Mouse (Mus musculus): ENCODE measurements around the gene Olfr646. TPM values are rescaled to one million over a fixed set of nuclear protein-coding genes. Genes with fewer than 3 reads are reported as not detected.

The Olfr646 gene
- total RNA-seq (2021), result not detected
- long read RNA-seq, experiment 1, result 0 reads
- long read RNA-seq, experiment 2, result 0 reads

DNA sequence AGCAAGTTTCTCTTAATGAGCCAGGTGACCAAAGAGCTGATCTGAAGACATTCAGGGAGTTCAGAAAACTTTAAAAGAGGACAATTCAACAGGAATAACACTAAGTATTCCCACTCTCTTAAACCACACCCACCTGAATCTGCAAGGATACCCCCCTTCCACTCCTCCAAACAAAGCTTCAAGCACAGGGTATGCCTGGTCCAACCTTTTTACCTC lies at the start of gene Olfr646:
Olfr646 (plus strand) TSS at position 117 of the 216 bp plus-strand sequence.
- DNase-seq (ENCODE audit: low spot score in 2 of 2), result no peak

DNA sequence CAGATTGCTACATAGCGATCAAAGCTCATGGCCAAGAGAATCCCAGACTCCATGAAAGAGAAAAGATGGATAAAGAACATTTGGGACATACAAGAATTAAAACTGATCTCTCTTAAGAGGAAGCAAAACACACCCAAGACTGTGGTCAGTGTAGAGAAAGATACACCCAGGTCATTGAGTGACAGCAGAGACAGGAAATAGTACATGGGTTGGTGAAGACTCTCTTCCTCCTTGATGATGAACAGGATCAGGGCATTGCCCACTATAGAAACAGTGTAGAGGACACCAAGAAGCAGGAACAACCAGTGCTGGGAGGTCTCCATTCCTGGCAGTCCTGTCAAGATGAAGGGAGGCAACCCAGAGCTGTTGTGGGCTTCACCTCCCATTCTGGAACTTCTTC lies 45.5 kb upstream of the Olfr646 start:
- DNase-seq (ENCODE audit: low spot score in 2 of 2), result no peak

DNA sequence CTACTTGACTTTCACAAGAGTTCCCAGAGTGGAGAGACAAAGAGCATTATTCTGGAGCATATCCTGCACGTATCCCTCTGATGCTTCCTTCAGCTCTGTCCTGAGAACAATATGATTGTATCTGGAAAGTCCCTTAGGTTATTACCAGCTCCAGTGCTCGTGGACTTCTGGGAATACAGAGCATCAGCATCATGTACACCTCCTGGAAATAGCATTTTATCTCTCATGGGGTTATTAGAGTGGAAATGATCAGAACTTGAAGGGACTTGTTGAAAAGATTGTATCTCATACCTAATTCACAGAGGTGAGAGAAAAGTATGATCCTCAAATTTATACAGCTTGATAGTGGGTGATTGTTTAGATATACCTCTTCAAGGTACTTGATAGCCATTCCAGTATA lies 43.3 kb upstream of the Olfr646 start, which contains the start of gene 4930516K23Rik:
4930516K23Rik (minus strand) TSS at position 101 of the 400 bp plus-strand sequence.
- no peak for DNase-seq (ENCODE audit: low spot score in 2 of 2)

DNA sequence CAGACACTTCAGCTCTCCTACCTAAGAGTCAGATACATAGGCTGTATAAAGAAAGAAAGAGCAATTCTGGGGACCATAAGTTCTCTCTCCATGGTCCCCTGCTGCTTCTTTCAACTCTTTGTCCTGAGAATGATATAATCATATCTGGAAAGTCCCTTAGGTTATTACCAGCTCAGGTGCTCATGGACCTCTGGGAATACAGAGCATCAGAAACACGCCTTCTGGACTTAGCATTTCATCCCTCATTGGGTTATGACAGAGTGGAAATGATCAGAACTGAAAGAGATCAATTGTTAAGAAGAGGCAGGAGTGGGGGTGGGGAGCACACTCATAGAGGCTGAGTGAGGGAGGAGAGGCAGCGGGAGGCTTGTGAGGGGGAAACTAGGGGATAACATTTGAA lies 32.9 kb upstream of the Olfr646 start, which contains the start of gene Olfr644:
Olfr644 (minus strand) TSS at position 101 of the 400 bp plus-strand sequence.
- no peak for DNase-seq (ENCODE audit: low spot score in 2 of 2)

GRCm38 (mm10) chr7:104085365-104085764 lies 19.3 kb upstream of the Olfr646 start, which contains the start of gene Olfr645:
Olfr645 (minus strand) TSS chr7:104085465.
- DNase-seq (ENCODE audit: low spot score in 2 of 2), result no peak

GRCm38 (mm10) chr7:104103913-104104756 lies 538 bp upstream of the Olfr646 start:
- DNase-seq (ENCODE audit: low spot score in 2 of 2), result no peak

GRCm38 (mm10) chr7:104129726-104130125 lies 25.1 kb downstream of the Olfr646 start, which contains the start of gene Ubqln5:
Ubqln5 (minus strand) TSS chr7:104129826.
- DNase-seq (ENCODE audit: low spot score in 2 of 2), result no peak

GRCm38 (mm10) chr7:104137305-104137704 lies 32.6 kb downstream of the Olfr646 start, which contains the start of gene Olfr643:
Olfr643 (minus strand) TSS chr7:104137405.
- DNase-seq (ENCODE audit: low spot score in 2 of 2), result no peak

DNA sequence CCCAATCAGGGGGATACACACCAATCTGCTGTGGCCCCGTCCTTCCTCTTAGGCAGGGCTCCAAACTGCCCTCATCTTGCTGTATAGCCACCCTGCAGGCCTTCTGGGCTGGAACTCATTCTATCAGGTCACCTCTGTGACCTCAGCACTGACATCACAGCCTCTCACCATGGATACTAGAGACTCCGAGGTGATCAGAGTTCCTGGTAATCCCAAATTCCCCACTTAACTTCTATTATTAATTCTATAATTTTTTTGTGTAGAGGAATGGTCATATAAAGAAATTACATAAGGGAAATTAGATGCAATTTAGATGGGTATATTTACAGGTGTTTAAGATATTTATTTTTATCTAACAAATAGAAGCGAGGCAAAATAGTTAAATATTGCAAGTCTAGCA lies 38.5 kb downstream of the Olfr646 start, which contains the start of gene Ubqln3:
Ubqln3 (minus strand) TSS at position 101 of the 400 bp plus-strand sequence.
- no peak for DNase-seq (ENCODE audit: low spot score in 2 of 2)

- DNase-seq (ENCODE audit: low spot score in 2 of 2), result no peak
These were observed 45.8 kb downstream of the Olfr646 start, which contains the start of gene Ubqlnl for GRCm38 (mm10) chr7:104150456-104150855. Ubqlnl (minus strand) TSS chr7:104150556.

Other genes starting within 250 kb of the Olfr646 start
- gene Olfr66, start 218.6 kb upstream of the Olfr646 start, total RNA-seq (2021), result not detected
- gene Olfr64, start 210.4 kb upstream of the Olfr646 start, total RNA-seq (2021), result not detected
- gene Olfr65, start 201.4 kb upstream of the Olfr646 start, total RNA-seq (2021), result not detected
- not detected for gene Olfr631, start 176.0 kb upstream of the Olfr646 start, total RNA-seq (2021)
- not detected for gene Olfr632, start 170.5 kb upstream of the Olfr646 start, total RNA-seq (2021)
- not detected for gene Olfr633, start 160.4 kb upstream of the Olfr646 start, total RNA-seq (2021)
- under 1 TPM in 1 of 2 experiments, not detected in 1; 0.03 TPM for gene Olfr635, start 133.7 kb upstream of the Olfr646 start, total RNA-seq (2021)
- gene Olfr638, start 106.1 kb upstream of the Olfr646 start, total RNA-seq (2021), result not detected
- under 1 TPM; 0.03 to 0.05 TPM for gene Olfr639, start 87.6 kb upstream of the Olfr646 start, total RNA-seq (2021)
- not detected for gene Olfr640, start 79.3 kb upstream of the Olfr646 start, total RNA-seq (2021)
- not detected for gene Olfr641, start 69.4 kb upstream of the Olfr646 start, total RNA-seq (2021)
- not detected for gene Olfr642, start 52.2 kb upstream of the Olfr646 start, total RNA-seq (2021)
- gene 4930516K23Rik, start 43.4 kb upstream of the Olfr646 start, total RNA-seq (2021), result not detected
- gene Olfr644, start 33.0 kb upstream of the Olfr646 start, total RNA-seq (2021), result not detected
- gene Olfr645, start 19.4 kb upstream of the Olfr646 start, total RNA-seq (2021), result not detected
- gene Ubqln5, start 25.0 kb downstream of the Olfr646 start, total RNA-seq (2021), result not detected
- not detected for gene Olfr643, start 32.5 kb downstream of the Olfr646 start, total RNA-seq (2021)
- not detected for gene Ubqln3, start 38.4 kb downstream of the Olfr646 start, total RNA-seq (2021)
- gene Ubqlnl, start 45.7 kb downstream of the Olfr646 start, total RNA-seq (2021), result not detected
- not detected for gene Olfm5, start 60.0 kb downstream of the Olfr646 start, total RNA-seq (2021)
- gene Olfr648, start 78.5 kb downstream of the Olfr646 start, total RNA-seq (2021), result not detected
- not detected for gene Olfr649, start 91.1 kb downstream of the Olfr646 start, total RNA-seq (2021)
- gene Trim6, start 113.9 kb downstream of the Olfr646 start, total RNA-seq (2021), result 1 to 10 TPM in 1 of 2 experiments, under 1 TPM in 1; 0.57 to 1.3 TPM
- 1 to 10 TPM; 1.8 to 2.0 TPM for gene Trim34a, start 139.6 kb downstream of the Olfr646 start, total RNA-seq (2021)
- 1 to 10 TPM in 1 of 2 experiments, under 1 TPM in 1; 0.98 to 1.5 TPM for gene Trim5, start 183.2 kb downstream of the Olfr646 start, total RNA-seq (2021)
- gene Trim12a, start 210.6 kb downstream of the Olfr646 start, total RNA-seq (2021), result 1 to 10 TPM; 4.5 to 5.4 TPM
- gene Trim34b, start 224.6 kb downstream of the Olfr646 start, total RNA-seq (2021), result under 1 TPM in 1 of 2 experiments, not detected in 1; 0.29 TPM
- 1 to 10 TPM; 2.6 to 3.5 TPM for gene Trim12c, start 248.5 kb downstream of the Olfr646 start, total RNA-seq (2021)